Mouse (Mus musculus) C2C12 (cell line): ENCODE data around the gene Nkd1. TPM values are rescaled to one million over a fixed set of nuclear protein-coding genes. Genes with fewer than 3 reads are reported as not detected.

Experiments
- H3K27me3 ChIP-seq: one replicate; pipeline ENCODE4 v1.6.1; 2011; ENCODE audit not compliant: control insufficient read depth, insufficient read depth, insufficient read length
- H3K36me3 ChIP-seq: one replicate; pipeline ENCODE4 v1.6.1; 2011; ENCODE audit not compliant: control insufficient read depth, insufficient read depth
- H3K4me3 ChIP-seq: one replicate; pipeline ENCODE4 v1.5.1; 2011; ENCODE audit warnings: mild to moderate bottlenecking, control low read depth; ENCODE audit not compliant: poor library complexity, insufficient read depth, severe bottlenecking
- H3K79me2 ChIP-seq: one replicate; pipeline ENCODE4 v1.6.1; 2011; ENCODE audit not compliant: control insufficient read depth, insufficient read depth
- H3K79me3 ChIP-seq: one replicate; pipeline ENCODE4 v1.6.1; 2011; ENCODE audit warnings: low read depth, control low read depth
- H3ac ChIP-seq: one replicate; pipeline ENCODE3; 2011; ENCODE audit warnings: low read depth; ENCODE audit not compliant: control insufficient read depth, insufficient read length
- CEBPB ChIP-seq: IDR thresholded peaks from one replicate; pipeline ENCODE4 v1.6.1; 2011; ENCODE audit warnings: low read depth, mild to moderate bottlenecking, control low read depth, moderate library complexity
- CTCF ChIP-seq: IDR thresholded peaks from one replicate; pipeline ENCODE4 v1.5.1; 2011; ENCODE audit not compliant: control insufficient read depth, insufficient read depth, insufficient read length
- FOSL1 ChIP-seq: IDR thresholded peaks from one replicate; pipeline ENCODE4 v1.8.0; 2011; ENCODE audit warnings: mild to moderate bottlenecking, low read length; ENCODE audit not compliant: poor library complexity, insufficient read depth, severe bottlenecking
- MAX ChIP-seq: IDR thresholded peaks from one replicate; pipeline ENCODE4 v1.6.1; 2011; ENCODE audit warnings: mild to moderate bottlenecking, control low read depth
- MYOD1 ChIP-seq: IDR thresholded peaks from one replicate; pipeline ENCODE4 v1.6.1; 2011; ENCODE audit warnings: low read depth; ENCODE audit not compliant: control insufficient read depth, insufficient read length
- MYOG ChIP-seq: IDR thresholded peaks from one replicate; pipeline ENCODE4 v1.6.1; 2011; ENCODE audit not compliant: control insufficient read depth, insufficient read length; ENCODE audit errors: extremely low read depth
- USF1 ChIP-seq: IDR thresholded peaks from one replicate; pipeline ENCODE4 v1.6.1; 2011; ENCODE audit warnings: low read depth, mild to moderate bottlenecking, control low read depth, moderate library complexity
- polyA plus RNA-seq: library from polyadenylated mRNA; unstranded; fragments of >200 nt; fragmentation: generic; extraction: Trizol; gene quantifications from one replicate; pipeline ENCODE4 v1.2.1, GENCODE M21; 2012; ENCODE audit warnings: missing spikeins

The Nkd1 gene
- polyA plus RNA-seq, 1 experiment, result not detected

DNA sequence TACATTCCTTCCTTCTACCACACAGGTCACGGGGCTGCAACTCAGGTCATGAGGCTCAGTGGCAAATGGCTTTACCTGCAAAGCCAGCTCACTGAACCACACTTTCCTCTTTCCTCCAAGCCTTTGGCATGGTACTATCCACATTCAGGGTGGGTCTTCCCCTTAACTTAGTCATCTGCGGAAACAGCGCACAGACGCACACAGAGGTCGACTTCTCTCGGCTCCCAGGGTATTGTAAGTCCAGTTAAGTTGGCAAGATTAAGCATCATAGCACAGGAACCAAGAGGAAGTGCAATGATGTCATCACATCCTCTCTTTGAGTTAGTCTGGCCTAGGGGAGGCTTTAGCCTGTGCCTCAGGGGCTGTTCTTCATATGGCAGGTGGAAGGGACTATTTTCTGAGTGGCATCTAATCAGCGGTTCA, 112.2 kb downstream of the Nkd1 start:
- H3K79me3 ChIP-seq, result no peaks in the 10 kb centered on the region
- no peaks in the 10 kb centered on the region for H3K36me3 ChIP-seq
- no peak overlapping the region for H3K4me3 ChIP-seq
- no peaks in the 10 kb centered on the region for H3K79me2 ChIP-seq
- no peak overlapping the region for H3ac ChIP-seq
- peaks cover 2% of the 10 kb centered on the region for H3K27me3 ChIP-seq
- TF ChIP-seq USF1 (no peak), MAX (no peak), FOSL1 (no peak), MYOG (no peak)

DNA sequence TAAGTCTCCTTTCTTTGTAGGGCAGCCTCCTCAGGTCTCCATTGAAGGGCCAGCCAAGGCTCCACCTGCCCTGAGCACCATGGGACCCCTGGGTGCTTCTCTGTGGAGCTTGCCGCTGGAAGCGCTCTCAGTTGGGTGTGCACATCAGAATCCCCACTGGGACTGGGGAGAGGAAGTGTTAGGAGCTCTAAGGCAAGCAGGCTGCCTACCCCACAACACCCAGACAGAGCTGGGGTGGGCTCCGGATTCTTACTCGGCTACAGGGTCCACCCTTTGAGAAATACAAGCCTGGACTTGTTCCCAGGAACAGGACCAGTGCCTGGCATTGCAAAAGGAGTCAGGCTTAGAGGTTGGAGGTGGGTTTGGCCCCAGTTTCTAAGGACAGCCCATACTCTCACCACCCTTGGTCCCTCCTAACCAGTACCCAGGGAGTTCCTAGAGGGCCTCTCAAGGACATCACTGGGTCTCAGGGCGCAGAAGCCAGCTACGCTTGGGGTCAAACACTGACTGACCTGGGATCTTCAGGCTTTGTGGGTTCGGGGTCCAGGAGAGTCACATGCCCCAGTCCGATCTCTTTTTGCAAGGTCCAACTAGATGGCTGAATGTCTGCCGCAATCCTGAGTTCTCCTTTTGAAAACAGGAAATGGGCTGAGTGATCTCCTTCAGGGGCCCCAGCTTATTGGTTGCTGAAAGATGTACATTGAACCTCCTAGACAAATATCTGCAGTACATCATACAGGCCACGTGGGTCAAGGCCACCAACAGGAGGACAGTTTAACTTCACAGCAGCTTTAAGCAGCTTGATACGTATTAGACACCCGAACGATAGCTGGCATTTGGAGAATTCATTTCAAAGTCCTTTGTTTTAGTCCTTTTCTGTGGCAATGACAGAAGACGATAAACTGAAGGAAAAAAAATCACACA, 114.6 kb downstream of the Nkd1 start, which contains the start of gene Snx20:
Gene Snx20 (minus strand): TSS at position 655 of the 924 bp plus-strand sequence.
- H3K79me3 ChIP-seq, result no peaks in the 10 kb centered on the region
- no peak within 1 kb of the TSS for H3ac ChIP-seq
- TF ChIP-seq CTCF, result no peak
- no peaks in the 10 kb centered on the region for H3K27me3 ChIP-seq
- no peaks in the 10 kb centered on the region for H3K36me3 ChIP-seq
- no peak within 1 kb of the TSS for H3K4me3 ChIP-seq
- no peaks in the 10 kb centered on the region for H3K79me2 ChIP-seq

DNA sequence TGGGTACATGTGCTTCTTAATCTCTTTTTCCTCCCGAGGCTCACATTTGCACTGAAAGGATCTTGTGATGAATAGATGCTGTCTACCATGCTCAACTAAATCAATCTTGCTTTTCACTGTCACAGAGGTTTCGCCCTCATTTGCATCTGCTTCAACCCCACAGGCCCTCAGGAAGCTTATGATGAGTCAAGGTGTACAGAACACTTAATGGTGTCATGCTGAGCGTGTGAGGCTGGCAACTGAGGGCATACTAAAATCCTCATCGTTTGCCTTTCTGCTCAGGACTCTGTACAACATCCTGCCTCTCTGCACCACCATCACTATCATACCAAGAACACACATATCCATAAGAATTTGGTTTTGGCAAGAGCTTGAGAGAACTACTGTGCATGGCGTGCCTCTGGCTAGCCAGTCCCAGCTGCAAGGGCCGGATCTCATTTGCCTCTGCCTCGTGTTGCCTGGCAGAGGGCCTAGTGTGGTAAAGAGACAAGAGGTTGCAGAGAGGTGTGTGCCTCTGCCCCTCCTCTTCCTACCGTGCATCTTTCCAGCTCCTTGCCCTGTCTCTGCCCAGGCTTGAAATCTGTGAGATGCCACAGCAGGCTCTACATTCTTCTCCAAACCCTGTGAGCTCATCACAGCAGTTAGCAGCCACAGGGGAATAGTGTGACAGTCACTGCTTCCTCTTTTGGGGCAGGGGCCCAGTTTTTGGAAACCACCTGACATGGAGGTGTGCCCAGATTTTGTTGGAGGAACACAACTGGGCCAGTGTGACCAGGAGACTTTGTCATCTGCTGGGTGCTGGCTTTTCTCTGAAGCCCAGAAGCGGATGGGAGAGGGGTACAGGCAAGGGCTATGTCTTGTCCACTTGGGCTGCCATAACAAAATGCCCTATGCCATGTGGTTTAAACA, 116.2 kb downstream of the Nkd1 start:
- Histone ChIP-seq H3K27me3 (no peaks in the 10 kb centered on the region), H3K79me3 (no peaks in the 10 kb centered on the region), H3K4me3 (no peak overlapping the region), H3K79me2 (no peaks in the 10 kb centered on the region), H3K36me3 (no peaks in the 10 kb centered on the region), H3ac (no peak overlapping the region)
- TF ChIP-seq MAX, result no peak
- TF ChIP-seq USF1, result no peak
- TF ChIP-seq MYOD1, result no peak
- no peak for TF ChIP-seq CTCF

DNA sequence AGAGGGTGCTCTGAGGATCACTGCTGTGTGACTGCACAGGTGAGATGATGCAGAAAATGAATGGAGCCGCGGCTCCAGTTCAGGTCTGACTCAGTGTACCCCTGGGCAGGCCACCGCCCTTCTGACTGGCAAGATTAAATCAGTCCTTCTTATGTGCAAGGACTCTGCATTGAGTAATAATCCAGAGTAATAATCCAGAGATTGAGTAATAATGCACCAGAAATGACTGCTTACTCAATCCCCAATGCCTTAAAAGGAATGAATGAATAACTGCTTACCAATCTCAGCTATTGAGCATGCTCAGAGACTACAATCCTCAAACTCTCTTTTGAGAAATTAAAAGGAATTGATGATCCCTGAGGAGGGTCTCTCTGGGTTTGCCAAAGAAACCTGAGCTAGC, 117.8 kb downstream of the Nkd1 start:
- no peak for TF ChIP-seq CEBPB
- no peak for TF ChIP-seq MAX
- TF ChIP-seq USF1, result no peak
- no peak for TF ChIP-seq CTCF
- no peak for TF ChIP-seq MYOG
- TF ChIP-seq MYOD1, result no peak
- no peak for TF ChIP-seq FOSL1
- no peaks in the 10 kb centered on the region for H3K79me2 ChIP-seq

DNA sequence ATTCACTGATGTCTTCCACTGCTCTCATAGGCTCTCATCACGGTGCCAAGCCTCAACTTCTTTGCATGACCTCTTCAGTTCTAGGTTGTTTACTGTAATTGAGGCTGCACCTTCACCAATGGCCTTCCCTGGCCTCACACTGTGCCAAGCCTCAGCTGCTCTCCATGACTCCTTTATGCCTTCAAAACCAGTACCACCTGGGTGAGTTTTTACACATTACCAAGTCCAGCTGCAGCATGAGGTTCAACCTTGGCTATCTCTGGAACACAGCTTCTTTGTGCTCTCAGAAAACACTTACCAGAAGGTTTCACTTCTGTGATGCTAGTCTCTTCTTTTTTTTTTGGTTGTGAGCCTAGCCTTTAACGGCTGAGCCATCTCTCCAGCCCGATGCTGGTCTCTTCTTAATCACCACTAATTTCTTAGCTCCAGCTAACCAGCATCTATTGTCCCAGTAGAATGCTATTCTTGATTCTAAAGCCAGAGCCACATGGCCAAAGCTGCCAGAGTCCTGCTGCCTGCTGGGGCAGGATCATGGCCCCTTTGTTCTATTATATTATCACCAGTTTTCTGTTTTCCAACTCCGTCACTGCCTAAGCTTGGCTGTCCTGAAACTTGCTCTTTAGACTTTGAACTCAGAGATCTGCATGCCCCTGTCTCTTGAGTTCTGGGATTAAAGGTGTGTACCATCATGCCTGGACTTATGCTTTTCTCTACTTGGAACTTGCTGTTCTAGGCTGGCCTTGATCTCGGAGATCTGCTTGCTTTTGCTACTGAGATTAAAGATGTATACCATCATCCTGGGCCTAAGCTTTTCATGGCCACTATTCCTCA, 121.8 kb downstream of the Nkd1 start:
- Histone ChIP-seq H3K27me3 (no peaks in the 10 kb centered on the region), H3K79me3 (no peaks in the 10 kb centered on the region), H3K36me3 (no peaks in the 10 kb centered on the region), H3K4me3 (no peak overlapping the region), H3ac (no peak overlapping the region), H3K79me2 (no peaks in the 10 kb centered on the region)
- TF ChIP-seq MYOG, result no peak
- no peak for TF ChIP-seq MYOD1
- TF ChIP-seq FOSL1, result no peak
- no peak for TF ChIP-seq CEBPB

More for the DNA sequence above, 117.8 kb downstream of the Nkd1 start:
- no peak overlapping the region for H3K4me3 ChIP-seq
- H3K79me3 ChIP-seq, result no peaks in the 10 kb centered on the region
- H3K36me3 ChIP-seq, result no peaks in the 10 kb centered on the region
- H3ac ChIP-seq, result no peak overlapping the region
- H3K27me3 ChIP-seq, result no peaks in the 10 kb centered on the region

Other genes starting within 250 kb of the Nkd1 start
- gene Adcy7, start 249.0 kb upstream of the Nkd1 start, polyA plus RNA-seq, result 66.9 TPM
- 16.9 TPM for gene Brd7, start 159.2 kb upstream of the Nkd1 start, polyA plus RNA-seq
- 0.09 TPM for gene Snx20, start 114.8 kb downstream of the Nkd1 start, polyA plus RNA-seq
- 0.43 TPM for gene Nod2, start 126.0 kb downstream of the Nkd1 start, polyA plus RNA-seq
- 5.8 TPM for gene Cyld, start 175.7 kb downstream of the Nkd1 start, polyA plus RNA-seq